Comparison of ENCODE assay signal across 25 mouse cellular contexts in genomic region chr12:70307881-70308280, GRCm38 (mm10).
"Had no signal": no experiment of that assay in that cellular context is flagged by ENCODE, and none has a peak within 500 bp of the region (broad histone marks: within the 10 kb centered on the region; RNA-seq: fewer than 3 reads in every experiment).

No protein-coding gene starts in this region.

- DNase-seq: gastrocnemius, postnatal 14 days; gastrocnemius, postnatal 36 days; heart, adult 11 months; heart, adult 2 months; heart, postnatal 14 days; heart, postnatal 36 days; kidney, adult 11 months; kidney, adult 2 months; kidney, postnatal 14 days; kidney, postnatal 4 days; layer of hippocampus, adult 9-11 months; liver; liver, embryonic 13.5 days had no signal

- ATAC-seq: hindbrain, postnatal 0 days; intestine, embryonic 16.5 days had no signal

- H3K4me2 ChIP-seq: heart, embryonic 11.5 days; heart, embryonic 13.5 days; heart, embryonic 15.5 days; hindbrain, embryonic 13.5 days; hindbrain, embryonic 15.5 days; limb, embryonic 12.5 days; liver, embryonic 11.5 days; liver, embryonic 13.5 days; liver, embryonic 15.5 days had no signal

- H3K27me3 ChIP-seq: heart, embryonic 13.5 days; heart, embryonic 15.5 days; hindbrain, embryonic 13.5 days; hindbrain, embryonic 15.5 days; limb, embryonic 12.5 days; liver, embryonic 13.5 days; liver, embryonic 15.5 days had no signal

- H3K4me3 ChIP-seq: heart, adult 2 months; heart, embryonic 13.5 days; heart, embryonic 15.5 days; hindbrain, embryonic 13.5 days; hindbrain, embryonic 15.5 days; limb, embryonic 10.5 days; limb, embryonic 12.5 days; liver, embryonic 13.5 days; liver, embryonic 15.5 days had no signal

- H3K9me3 ChIP-seq: heart, embryonic 13.5 days; heart, embryonic 15.5 days; hindbrain, embryonic 13.5 days; hindbrain, embryonic 15.5 days; limb, embryonic 10.5 days; limb, embryonic 12.5 days; liver, embryonic 13.5 days; liver, embryonic 15.5 days had no signal

- H3K9ac ChIP-seq: heart, embryonic 13.5 days; heart, embryonic 15.5 days; hindbrain, embryonic 13.5 days; hindbrain, embryonic 15.5 days; limb, embryonic 12.5 days; liver, embryonic 13.5 days; liver, embryonic 15.5 days had no signal

- H3K27ac ChIP-seq: heart, adult 2 months; heart, embryonic 13.5 days; heart, embryonic 15.5 days; hindbrain, embryonic 13.5 days; hindbrain, embryonic 15.5 days; hindbrain, postnatal 0 days; kidney, postnatal 0 days; limb, embryonic 10.5 days; limb, embryonic 12.5 days; liver, embryonic 13.5 days; liver, embryonic 15.5 days had no signal

- H3K4me1 ChIP-seq: heart, embryonic 13.5 days; heart, embryonic 15.5 days; limb, embryonic 10.5 days; limb, embryonic 12.5 days had no signal

- H3K36me3 ChIP-seq: heart, embryonic 13.5 days; heart, embryonic 15.5 days; hindbrain, embryonic 13.5 days; hindbrain, embryonic 15.5 days; limb, embryonic 10.5 days; limb, embryonic 12.5 days; liver, embryonic 13.5 days; liver, embryonic 15.5 days had no signal
